Mouse (Mus musculus): ENCODE data around the gene Ubac2. TPM values are rescaled to one million over a fixed set of nuclear protein-coding genes. Genes with fewer than 3 reads are reported as not detected.

Ubac2 gene
- polyA plus RNA-seq, 1 experiment from 2014 or later, result 25.5 TPM

GRCm38 (mm10) chr14:122042142-122042694 lies 163.8 kb downstream of the Ubac2 start:
- H3K9ac ChIP-seq, result no peak overlapping the region
- H3K4me3 ChIP-seq, result no peak overlapping the region
- H3K36me3 ChIP-seq, result no peaks in the 10 kb centered on the region
- ATAC-seq, result no peak
- peaks cover 23% of the 10 kb centered on the region for H3K4me1 ChIP-seq
- H3K9me3 ChIP-seq (replicated peaks), result peaks cover 10% of the 10 kb centered on the region
- H3K4me2 ChIP-seq, result no peak overlapping the region
- no peak overlapping the region for H3K27ac ChIP-seq
- 52% methylated on average over 8 of the region's 8 CpGs for WGBS (ENCODE audit: insufficient replicate concordance)
- H3K27me3 ChIP-seq (replicated peaks), result no peaks in the 10 kb centered on the region

- Histone ChIP-seq H3K4me3 (no peak overlapping the region), H3K4me2 (no peak overlapping the region), H3K36me3 (no peaks in the 10 kb centered on the region), H3K4me1 (no peaks in the 10 kb centered on the region), H3K27ac (no peak overlapping the region), H3K9me3 (replicated peaks) (peaks cover 10% of the 10 kb centered on the region), H3K9ac (no peak overlapping the region), H3K27me3 (replicated peaks) (no peaks in the 10 kb centered on the region)
- ATAC-seq, result no peak
- 78% methylated on average over 8 of the region's 8 CpGs for WGBS (ENCODE audit: insufficient replicate concordance)
Measured at GRCm38 (mm10) chr14:122047784-122048183, 169.4 kb downstream of the Ubac2 start.

GRCm38 (mm10) chr14:122048816-122049215 lies 170.4 kb downstream of the Ubac2 start:
- Histone ChIP-seq H3K4me2 (no peak overlapping the region), H3K4me1 (no peaks in the 10 kb centered on the region), H3K4me3 (no peak overlapping the region), H3K27me3 (replicated peaks) (no peaks in the 10 kb centered on the region), H3K27ac (no peak overlapping the region), H3K36me3 (no peaks in the 10 kb centered on the region), H3K9ac (no peak overlapping the region), H3K9me3 (replicated peaks) (peaks cover 10% of the 10 kb centered on the region)
- 75% methylated on average over 9 of the region's 9 CpGs for WGBS (ENCODE audit: insufficient replicate concordance)
- ATAC-seq, result no peak

GRCm38 (mm10) chr14:122052896-122053635 lies 174.6 kb downstream of the Ubac2 start:
- 62% methylated on average over 9 of the region's 9 CpGs for WGBS (ENCODE audit: insufficient replicate concordance)

GRCm38 (mm10) chr14:122056871-122057270 lies 178.5 kb downstream of the Ubac2 start:
- no peak overlapping the region for H3K9ac ChIP-seq
- H3K36me3 ChIP-seq, result no peaks in the 10 kb centered on the region
- H3K27ac ChIP-seq, result no peak overlapping the region
- WGBS (ENCODE audit: insufficient replicate concordance), result 62% methylated on average over 6 of the region's 6 CpGs
- peaks cover 12% of the 10 kb centered on the region for H3K4me1 ChIP-seq
- 0 out of 2 replicates have a peak, but pooled peaks cover 6% of the 10 kb centered on the region for H3K27me3 ChIP-seq (replicated peaks)
- no peak overlapping the region for H3K4me2 ChIP-seq
- H3K4me3 ChIP-seq, result no peak overlapping the region
- no peak for ATAC-seq
- H3K9me3 ChIP-seq (replicated peaks), result no peaks in the 10 kb centered on the region

More at GRCm38 (mm10) chr14:122052896-122053635, 174.6 kb downstream of the Ubac2 start:
- Histone ChIP-seq H3K36me3 (no peaks in the 10 kb centered on the region), H3K27me3 (replicated peaks) (0 out of 2 replicates have a peak, but pooled peaks cover 6% of the 10 kb centered on the region), H3K4me2 (no peak overlapping the region), H3K9me3 (replicated peaks) (no peaks in the 10 kb centered on the region), H3K4me1 (peaks cover 4% of the 10 kb centered on the region; the same call in 1 of the 2 replicates), H3K27ac (no peak overlapping the region), H3K4me3 (no peak overlapping the region), H3K9ac (no peak overlapping the region)
- ATAC-seq, result no peak

DNA sequence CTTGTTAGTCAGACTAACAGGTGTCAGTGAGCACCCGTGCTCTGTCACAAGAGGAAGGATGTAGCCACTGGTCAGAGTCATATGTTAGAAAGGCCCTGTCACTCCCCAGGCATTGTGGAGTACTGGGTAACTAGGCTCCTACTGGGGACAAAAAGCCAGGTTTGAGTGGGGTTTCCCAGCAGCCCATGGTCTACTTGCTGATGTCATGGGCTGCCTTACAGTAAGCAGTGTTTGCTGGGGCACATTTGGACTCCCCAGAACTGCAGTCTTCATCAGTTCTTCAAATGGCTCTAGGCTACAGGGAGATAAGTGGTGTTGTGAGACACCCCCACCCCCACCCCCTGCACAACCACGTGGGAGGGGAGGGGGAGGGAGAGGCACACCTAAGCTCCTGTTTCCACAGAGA lies 179.5 kb downstream of the Ubac2 start:
- no peak overlapping the region for H3K9ac ChIP-seq
- H3K4me1 ChIP-seq, result peaks cover 12% of the 10 kb centered on the region
- H3K4me2 ChIP-seq, result no peak overlapping the region
- no peak overlapping the region for H3K4me3 ChIP-seq
- no peaks in the 10 kb centered on the region for H3K9me3 ChIP-seq (replicated peaks)
- no peaks in the 10 kb centered on the region for H3K36me3 ChIP-seq
- no peak for ATAC-seq
- 0 out of 2 replicates have a peak, but pooled peaks cover 6% of the 10 kb centered on the region for H3K27me3 ChIP-seq (replicated peaks)
- WGBS (ENCODE audit: insufficient replicate concordance), result 16% methylated on average over 2 of the region's 2 CpGs
- H3K27ac ChIP-seq, result no peak overlapping the region

DNA sequence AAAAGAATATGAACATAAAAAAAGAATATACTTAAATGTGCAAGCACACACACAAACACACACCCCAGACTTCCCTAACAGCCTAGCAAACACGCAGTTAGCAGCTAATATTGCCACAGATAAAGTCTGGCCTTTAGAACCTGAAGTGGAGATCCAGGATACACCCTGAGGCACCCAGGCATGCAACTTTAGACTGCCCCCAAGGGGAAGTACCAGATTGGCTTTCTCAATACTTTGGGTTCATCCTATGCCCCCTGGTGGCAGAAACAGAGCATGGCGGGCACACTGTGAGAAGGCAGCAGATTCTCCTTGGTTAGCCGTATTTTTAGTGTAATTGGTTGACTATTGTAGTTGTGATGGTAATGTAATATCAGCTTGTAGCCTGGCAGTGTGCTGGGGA lies 182.2 kb downstream of the Ubac2 start:
- Histone ChIP-seq H3K9ac (no peak overlapping the region), H3K27ac (no peak overlapping the region), H3K4me3 (no peak overlapping the region), H3K9me3 (replicated peaks) (no peaks in the 10 kb centered on the region), H3K27me3 (replicated peaks) (0 out of 2 replicates have a peak, but pooled peaks cover 6% of the 10 kb centered on the region), H3K4me2 (no peak overlapping the region), H3K4me1 (peaks cover 12% of the 10 kb centered on the region), H3K36me3 (no peaks in the 10 kb centered on the region)
- ATAC-seq, result 0 out of 2 replicates have a peak, but pooled peaks have one; percentile 38
- WGBS (ENCODE audit: insufficient replicate concordance), result 4% methylated on average over 3 of the region's 3 CpGs

- Histone ChIP-seq H3K4me3 (no peak overlapping the region), H3K9ac (no peak overlapping the region), H3K36me3 (no peaks in the 10 kb centered on the region), H3K4me2 (no peak overlapping the region), H3K4me1 (peaks cover 16% of the 10 kb centered on the region), H3K27me3 (replicated peaks) (no peaks in the 10 kb centered on the region), H3K9me3 (replicated peaks) (no peaks in the 10 kb centered on the region), H3K27ac (no peak overlapping the region)
- 76% methylated on average over 6 of the region's 6 CpGs for WGBS (ENCODE audit: insufficient replicate concordance)
- ATAC-seq, result no peak
Measured at GRCm38 (mm10) chr14:122061376-122061775, 183.0 kb downstream of the Ubac2 start.

- Histone ChIP-seq H3K27ac (no peak overlapping the region), H3K4me1 (peaks cover 16% of the 10 kb centered on the region), H3K36me3 (no peaks in the 10 kb centered on the region), H3K4me3 (no peak overlapping the region), H3K9ac (no peak overlapping the region), H3K4me2 (no peak overlapping the region), H3K27me3 (replicated peaks) (no peaks in the 10 kb centered on the region), H3K9me3 (replicated peaks) (no peaks in the 10 kb centered on the region)
- WGBS (ENCODE audit: insufficient replicate concordance), result 76% methylated on average over 10 of the region's 10 CpGs
- no peak for ATAC-seq
Measured at GRCm38 (mm10) chr14:122062411-122063090, 184.1 kb downstream of the Ubac2 start.

DNA sequence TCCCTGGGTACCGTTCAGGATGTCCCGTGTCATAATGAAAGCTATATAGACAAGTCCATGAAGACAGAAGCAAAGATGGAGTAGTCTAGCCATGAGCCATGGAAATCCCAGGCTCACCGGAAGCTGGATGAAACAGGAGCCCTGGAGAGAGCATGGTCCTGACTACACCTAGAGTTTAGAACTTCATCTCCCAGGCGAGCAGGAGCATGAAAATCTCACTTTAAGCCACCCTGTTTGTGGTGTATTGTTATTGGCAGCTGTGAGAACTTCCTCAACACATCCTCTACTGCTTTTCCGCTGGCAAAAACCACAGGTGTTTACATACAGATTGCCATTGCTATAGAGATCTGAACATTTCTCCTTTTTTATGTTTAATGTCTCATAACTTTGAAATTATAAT lies 185.2 kb downstream of the Ubac2 start:
- Histone ChIP-seq H3K4me3 (no peak overlapping the region), H3K4me1 (peaks cover 14% of the 10 kb centered on the region), H3K27ac (no peak overlapping the region), H3K27me3 (replicated peaks) (no peaks in the 10 kb centered on the region), H3K36me3 (no peaks in the 10 kb centered on the region), H3K9ac (no peak overlapping the region), H3K4me2 (no peak overlapping the region), H3K9me3 (replicated peaks) (no peaks in the 10 kb centered on the region)
- 47% methylated on average over 5 of the region's 5 CpGs for WGBS (ENCODE audit: insufficient replicate concordance)
- ATAC-seq, result no peak

- ATAC-seq, result no peak
- peaks cover 17% of the 10 kb centered on the region for H3K4me1 ChIP-seq
- no peaks in the 10 kb centered on the region for H3K27me3 ChIP-seq (replicated peaks)
- no peak overlapping the region for H3K27ac ChIP-seq
- no peaks in the 10 kb centered on the region for H3K36me3 ChIP-seq
- no peak overlapping the region for H3K4me2 ChIP-seq
- H3K4me3 ChIP-seq, result no peak overlapping the region
- WGBS (ENCODE audit: insufficient replicate concordance), result 2% methylated on average over 2 of the region's 2 CpGs
- no peaks in the 10 kb centered on the region for H3K9me3 ChIP-seq (replicated peaks)
- no peak overlapping the region for H3K9ac ChIP-seq
Measured at GRCm38 (mm10) chr14:122064519-122064918, 186.1 kb downstream of the Ubac2 start.

DNA sequence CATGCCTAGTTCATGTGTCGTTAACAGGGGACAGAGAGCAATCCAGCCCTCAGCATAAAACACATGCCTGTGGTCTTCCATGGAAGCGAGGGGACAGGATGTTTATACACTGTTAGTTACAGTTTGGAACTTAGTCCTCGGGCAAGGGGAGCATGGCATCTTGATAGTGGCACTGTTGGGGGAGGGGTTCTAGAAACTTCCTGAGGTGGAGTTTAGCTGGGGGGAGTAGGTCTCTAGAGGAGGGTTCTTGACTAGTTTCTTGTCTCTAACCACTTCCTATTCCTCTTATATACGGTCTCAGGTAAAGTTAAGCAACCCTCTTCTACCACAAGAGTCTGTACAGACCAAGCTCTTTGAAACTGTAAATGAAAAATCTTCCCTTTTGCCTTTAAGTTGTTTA lies 187.8 kb downstream of the Ubac2 start:
- Histone ChIP-seq H3K9me3 (replicated peaks) (no peaks in the 10 kb centered on the region), H3K9ac (no peak overlapping the region), H3K4me2 (no peak overlapping the region), H3K36me3 (no peaks in the 10 kb centered on the region), H3K4me3 (no peak overlapping the region), H3K4me1 (peaks cover 17% of the 10 kb centered on the region), H3K27me3 (replicated peaks) (no peaks in the 10 kb centered on the region), H3K27ac (no peak overlapping the region)
- ATAC-seq, result no peak
- 30% methylated on average over 4 of the region's 4 CpGs for WGBS (ENCODE audit: insufficient replicate concordance)

Data from liver, embryonic 12.5 days (tissue).